8 mouse cellular contexts compared by ENCODE assay signal in the genomic region with DNA sequence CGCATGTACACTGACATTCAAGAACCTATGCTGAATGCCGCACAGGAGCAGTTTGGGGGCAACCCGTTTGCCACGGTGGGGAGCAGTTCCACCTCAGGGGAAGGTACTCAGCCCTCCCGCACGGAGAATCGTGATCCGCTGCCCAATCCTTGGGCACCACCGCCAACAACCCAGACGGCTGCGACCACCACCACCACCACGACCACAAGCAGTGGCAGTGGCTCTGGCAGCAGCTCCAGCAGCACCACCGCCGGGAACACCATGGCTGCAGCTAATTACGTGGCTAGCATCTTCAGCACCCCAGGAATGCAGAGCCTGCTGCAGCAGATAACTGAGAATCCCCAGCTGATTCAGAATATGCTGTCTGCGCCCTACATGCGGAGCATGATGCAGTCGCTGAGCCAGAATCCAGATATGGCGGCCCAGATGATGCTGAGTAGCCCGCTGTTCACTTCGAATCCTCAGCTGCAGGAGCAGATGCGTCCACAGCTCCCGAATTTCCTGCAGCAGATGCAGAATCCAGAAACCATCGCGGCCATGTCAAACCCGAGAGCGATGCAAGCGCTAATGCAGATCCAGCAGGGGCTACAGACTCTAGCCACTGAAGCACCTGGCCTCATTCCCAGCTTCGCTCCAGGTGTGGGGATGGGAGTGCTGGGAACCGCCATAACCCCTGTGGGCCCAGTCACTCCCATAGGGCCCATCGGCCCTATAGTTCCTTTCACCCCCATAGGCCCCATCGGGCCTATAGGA. TPM values are rescaled to one million over a fixed set of nuclear protein-coding genes. Genes with fewer than 3 reads are reported as not detected.
DNase-seq lines count a peak whose midpoint lies in the region; ATAC-seq and TF ChIP-seq lines count a peak whose summit lies in the region.

No protein-coding gene starts in this region.

- ATAC-seq in lung, embryonic 15.5 days (ENCODE audit: borderline replicate concordance, extremely low read depth, low FRiP score, low TSS enrichment), result no peak
- ATAC-seq in kidney, postnatal 0 days (replicated peaks; ENCODE audit: low FRiP score, low read depth), result no peak
- no peak for ATAC-seq in liver, postnatal 0 days

- H3K27ac ChIP-seq in lung, embryonic 15.5 days, result no peak overlapping the region
- peak overlapping the region; percentile 30; the same call in 1 of the 2 replicates for H3K27ac ChIP-seq in cerebellum, adult 2 months (ENCODE audit: insufficient read depth, low read length)
- H3K27ac ChIP-seq in kidney, postnatal 0 days, result no peak overlapping the region
- no peak overlapping the region for H3K27ac ChIP-seq in liver, postnatal 0 days (ENCODE audit: low read depth)

- H3K9me3 ChIP-seq in lung, embryonic 15.5 days, result no peaks in the 10 kb centered on the region
- H3K9me3 ChIP-seq in kidney, postnatal 0 days (replicated peaks; ENCODE audit: low read length), result no peaks in the 10 kb centered on the region
- H3K9me3 ChIP-seq in liver, postnatal 0 days (ENCODE audit: low read length), result no peaks in the 10 kb centered on the region

- TF ChIP-seq POLR2A in cerebellum, adult 2 months (IDR thresholded peaks at IDR 0.05; ENCODE audit: borderline replicate concordance, insufficient read depth, low read length), result no peak

- no peak for TF ChIP-seq CTCF in cerebellum, adult 2 months (IDR thresholded peaks at IDR 0.05; ENCODE audit: borderline replicate concordance, insufficient read depth, low read depth, low read length)
- TF ChIP-seq CTCF in kidney, postnatal 0 days (IDR thresholded peaks at IDR 0.05; ENCODE audit: low read depth), result no peak
- TF ChIP-seq CTCF in liver, postnatal 0 days (IDR thresholded peaks at IDR 0.05; ENCODE audit: low read depth), result no peak

- H3K27me3 ChIP-seq in lung, embryonic 15.5 days, result no peaks in the 10 kb centered on the region
- no peaks in the 10 kb centered on the region for H3K27me3 ChIP-seq in cerebellum, adult 2 months (ENCODE audit: control insufficient read depth, insufficient read depth, low read length)
- no peaks in the 10 kb centered on the region for H3K27me3 ChIP-seq in kidney, postnatal 0 days (ENCODE audit: insufficient read depth, low read length)
- no peaks in the 10 kb centered on the region for H3K27me3 ChIP-seq in liver, postnatal 0 days (ENCODE audit: insufficient read depth, low read length)

- no peaks in the 10 kb centered on the region for H3K4me1 ChIP-seq in lung, embryonic 15.5 days
- H3K4me1 ChIP-seq in cerebellum, adult 2 months (ENCODE audit: control insufficient read depth, insufficient read depth, low read length), result no peaks in the 10 kb centered on the region
- H3K4me1 ChIP-seq in kidney, postnatal 0 days (replicated peaks; ENCODE audit: insufficient read depth, low read length), result no peaks in the 10 kb centered on the region
- H3K4me1 ChIP-seq in liver, postnatal 0 days (ENCODE audit: insufficient read depth), result peaks cover 7% of the 10 kb centered on the region; the same call in 1 of the 2 replicates

- WGBS in lung, embryonic 15.5 days, result 35% methylated on average over 32 of the region's 32 CpGs
- WGBS in cerebellum, adult 2 months, result 19% methylated on average over 32 of the region's 32 CpGs
- WGBS in kidney, postnatal 0 days, result 40% methylated on average over 32 of the region's 32 CpGs
- 46% methylated on average over 32 of the region's 32 CpGs for WGBS in liver, postnatal 0 days (ENCODE audit: insufficient replicate concordance)

- H3K4me3 ChIP-seq in lung, embryonic 15.5 days, result peak overlapping the region; percentile 58
- peak overlapping the region; percentile 80 for H3K4me3 ChIP-seq in cerebellum, adult 2 months (replicated peaks; ENCODE audit: insufficient read depth, low read depth, low read length)
- peak overlapping the region; percentile 64 for H3K4me3 ChIP-seq in kidney, postnatal 0 days (replicated peaks; ENCODE audit: low read depth, low read length)
- peak overlapping the region; percentile 15; the same call in 1 of the 2 replicates for H3K4me3 ChIP-seq in liver, postnatal 0 days (ENCODE audit: low read depth, low read length)

- no peak for TF ChIP-seq EP300 in liver, postnatal 0 days (IDR thresholded peaks at IDR 0.05; ENCODE audit: low read depth)

- DNase-seq in lung, postnatal 25 days (ENCODE audit: low spot score), result no peak
- DNase-seq in cerebellum, adult 2 months, result peak; percentile 10 to 48
- DNase-seq in frontal cortex, postnatal 36 days (ENCODE audit: low spot score in 2 of 2), result peak; percentile 12 to 17
- DNase-seq in kidney, postnatal 0 days (ENCODE audit: low spot score), result peak; percentile 11
- DNase-seq in liver, postnatal 0 days, result peak; percentile 11
- DNase-seq in right cerebral cortex, postnatal 4 days, result peak; percentile 14
- no peak for DNase-seq in gastrocnemius, adult 8-10 months (ENCODE audit: low spot score in 2 of 2)

- H3K9ac ChIP-seq in lung, embryonic 15.5 days, result peak overlapping the region; percentile 71
- peak overlapping the region; percentile 35 for H3K9ac ChIP-seq in kidney, postnatal 0 days (ENCODE audit: low read depth, low read length)
- no peak overlapping the region for H3K9ac ChIP-seq in liver, postnatal 0 days (replicated peaks)

- no peaks in the 10 kb centered on the region for H3K36me3 ChIP-seq in lung, embryonic 15.5 days
- no peaks in the 10 kb centered on the region for H3K36me3 ChIP-seq in kidney, postnatal 0 days (ENCODE audit: insufficient read depth, low read length)
- H3K36me3 ChIP-seq in liver, postnatal 0 days (replicated peaks; ENCODE audit: insufficient read depth, low read length), result no peaks in the 10 kb centered on the region

- H3K4me2 ChIP-seq in lung, embryonic 15.5 days, result peak overlapping the region; percentile 79
- H3K4me2 ChIP-seq in kidney, postnatal 0 days (ENCODE audit: low read length), result peak overlapping the region; percentile 69
- peak overlapping the region; percentile 80 for H3K4me2 ChIP-seq in liver, postnatal 0 days (ENCODE audit: low read depth, low read length)

RNA-seq across cellular contexts. Expression of a gene that starts 1.4 kb away (rescaled TPM):
- polyA plus RNA-seq in lung, embryonic 15.5 days (2015; fragmentation: Nextera tagmentation; extraction: Ambion mirVana), result 19.6 and 20.3 TPM in 2 replicates
- 116 and 129 TPM in 2 replicates for polyA plus RNA-seq in cerebellum, adult 2 months (2012; rRNA removed)
- 16.9 and 20.7 TPM in 2 replicates for polyA plus RNA-seq in kidney, postnatal 0 days (2015; fragmentation: Nextera tagmentation; extraction: Ambion mirVana)
- 2.8 and 3.1 TPM in 2 replicates for polyA plus RNA-seq in liver, postnatal 0 days (2015; fragmentation: Nextera tagmentation; extraction: Ambion mirVana)
- total RNA-seq in gastrocnemius, adult 8-10 months (2022), result 10 to 100 TPM; 17.7 to 19.8 (median 18.8) TPM

RNA-seq across cellular contexts. Expression of a gene that starts 58.9 kb away (rescaled TPM):
- polyA plus RNA-seq in lung, embryonic 15.5 days (2015; fragmentation: Nextera tagmentation; extraction: Ambion mirVana), result not detected in 2 replicates
- polyA plus RNA-seq in cerebellum, adult 2 months (2012; rRNA removed), result not detected in 2 replicates
- polyA plus RNA-seq in kidney, postnatal 0 days (2015; fragmentation: Nextera tagmentation; extraction: Ambion mirVana), result not detected in 2 replicates
- polyA plus RNA-seq in liver, postnatal 0 days (2015; fragmentation: Nextera tagmentation; extraction: Ambion mirVana), result not detected in 2 replicates
- not detected for total RNA-seq in gastrocnemius, adult 8-10 months (2022)

Comparison
In these comparisons a context has a peak if more than half of its experiments do, and no peak if none do; other contexts are left out.
1. H3K4me3 ChIP-seq: peak in every context shown above with its lines; median percentile 80 in cerebellum, adult 2 months; 64 in kidney, postnatal 0 days; 58 in lung, embryonic 15.5 days; 15 in liver, postnatal 0 days.
2. DNase-seq: peak in cerebellum, adult 2 months (2 of 2), frontal cortex, postnatal 36 days (2 of 2), kidney, postnatal 0 days (single experiment), liver, postnatal 0 days (single experiment) and right cerebral cortex, postnatal 4 days (single experiment); none in lung, postnatal 25 days (single experiment) and gastrocnemius, adult 8-10 months (0 of 2).
3. Peak in every context shown above with its lines, with median percentiles within 50 percentile points of each other: H3K4me2 ChIP-seq.